Mouse (Mus musculus): ENCODE measurements at regions not wholly inside any gene's neighbourhood (a gene's known extent, or its start where the extent isn't known, plus 50 kb on each side); places are given as distances from the start of the nearest gene placed in this dataset.
"Not testable (repeated sequence)": the region's sequence is repeated elsewhere in the genome, so short reads cannot be mapped to it uniquely, and the experiment has no call there.

- H3K36me3 ChIP-seq: no peaks in the 10 kb centered on the region
- no peak overlapping the region for H3K4me3 ChIP-seq
- H3K27me3 ChIP-seq: no peaks in the 10 kb centered on the region
- H3K4me1 ChIP-seq (replicated peaks): no peaks in the 10 kb centered on the region
- H3K9ac ChIP-seq: no peak overlapping the region
- WGBS: 0% methylated on average over 1 of the region's 1 CpGs
- no peak overlapping the region for H3K4me2 ChIP-seq
- no peaks in the 10 kb centered on the region for H3K9me3 ChIP-seq
- peak; percentile 84 for ATAC-seq (ENCODE audit: low read depth)
- no peak overlapping the region for H3K27ac ChIP-seq (replicated peaks)
Observed at GRCm38 (mm10) chr3:91263540-91263939, 172.9 kb upstream of the 9130204L05Rik start.

GRCm38 (mm10) chr3:91254926-91255325 lies 164.3 kb upstream of the 9130204L05Rik start:
- not testable (repeated sequence) for ATAC-seq (ENCODE audit: low read depth)

GRCm38 (mm10) chr3:91223157-91223556 lies 132.6 kb upstream of the 9130204L05Rik start:
- no peak overlapping the region for H3K4me2 ChIP-seq
- no peak for ATAC-seq (ENCODE audit: low read depth)
- no peak overlapping the region for H3K27ac ChIP-seq (replicated peaks)
- peaks cover 3% of the 10 kb centered on the region; the same call in 1 of the 2 replicates for H3K9me3 ChIP-seq
- no peaks in the 10 kb centered on the region for H3K4me1 ChIP-seq (replicated peaks)
- no peaks in the 10 kb centered on the region for H3K27me3 ChIP-seq
- 53% methylated on average over 3 of the region's 3 CpGs for WGBS
- H3K4me3 ChIP-seq: no peak overlapping the region
- no peaks in the 10 kb centered on the region for H3K36me3 ChIP-seq
- H3K9ac ChIP-seq: no peak overlapping the region

More at GRCm38 (mm10) chr3:91254926-91255325, 164.3 kb upstream of the 9130204L05Rik start:
- H3K4me2 ChIP-seq; H3K9ac ChIP-seq; H3K27ac ChIP-seq (replicated peaks); H3K4me1 ChIP-seq (replicated peaks); H3K9me3 ChIP-seq; H3K27me3 ChIP-seq; H3K36me3 ChIP-seq; H3K4me3 ChIP-seq: not testable (repeated sequence)
- WGBS: 82% methylated on average over 2 of the region's 2 CpGs

- H3K4me2 ChIP-seq: no peak overlapping the region
- no peak overlapping the region for H3K9ac ChIP-seq
- H3K4me1 ChIP-seq (replicated peaks): no peaks in the 10 kb centered on the region
- ATAC-seq (ENCODE audit: low read depth): no peak
- 88% methylated on average over 16 of the region's 16 CpGs for whole genome bisulfite sequencing
- H3K4me3 ChIP-seq: no peak overlapping the region
- H3K27me3 ChIP-seq: no peaks in the 10 kb centered on the region
- H3K9me3 ChIP-seq: peaks cover 24% of the 10 kb centered on the region
- H3K27ac ChIP-seq (replicated peaks): no peak overlapping the region
- H3K36me3 ChIP-seq: no peaks in the 10 kb centered on the region
Observed at GRCm38 (mm10) chr3:91213280-91213679, 122.7 kb upstream of the 9130204L05Rik start.

All from neural tube, embryonic 13.5 days (tissue).